Mouse (Mus musculus) lung, postnatal 0 days (tissue): ENCODE results near the gene Decr2.

Experiments
- CTCF ChIP-seq: IDR thresholded peaks from 2 replicates; pipeline ENCODE4 v1.5.1; 2016; ENCODE audit warnings: antibody characterized with exemption, mild to moderate bottlenecking
- EP300 ChIP-seq: IDR thresholded peaks from 2 replicates; pipeline ENCODE4 v1.6.1; 2016; ENCODE audit warnings: antibody characterized with exemption, mild to moderate bottlenecking, control low read depth

DNA sequence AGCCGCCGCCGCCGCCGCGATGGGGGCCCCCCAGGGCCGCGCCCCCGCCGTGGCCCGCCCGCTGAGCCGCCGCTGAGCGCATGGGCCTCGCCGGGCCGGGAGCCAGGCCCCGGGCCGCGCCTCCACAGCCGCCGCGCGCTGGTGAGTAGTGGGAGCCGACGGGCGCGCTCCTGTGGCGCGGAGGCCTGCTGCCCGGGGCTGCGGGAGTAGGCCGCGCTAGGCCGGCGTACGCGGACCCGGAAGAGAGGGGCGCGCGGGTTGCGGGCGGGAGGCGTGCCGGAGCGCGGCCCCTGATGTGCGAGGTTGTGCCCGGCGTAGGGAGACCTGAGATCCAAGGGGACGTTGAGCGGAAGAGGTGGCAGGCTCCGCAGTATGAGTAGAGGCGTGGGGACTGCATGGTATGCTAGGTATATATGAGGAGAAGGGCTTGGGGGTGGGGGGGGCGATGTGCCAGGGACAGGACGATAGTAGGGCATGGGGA, 48.8 kb upstream of the Decr2 start:
- TF ChIP-seq CTCF (no peak), EP300 (no peak)
